Mouse (Mus musculus): ENCODE results near the gene Zfp362. TPM values are rescaled to one million over a fixed set of nuclear protein-coding genes. Genes with fewer than 3 reads are reported as not detected.

Zfp362 gene
- polyA plus RNA-seq (2015; fragmentation: Nextera tagmentation; extraction: Ambion mirVana) = 23.6 and 25.8 TPM in 2 replicates

DNA sequence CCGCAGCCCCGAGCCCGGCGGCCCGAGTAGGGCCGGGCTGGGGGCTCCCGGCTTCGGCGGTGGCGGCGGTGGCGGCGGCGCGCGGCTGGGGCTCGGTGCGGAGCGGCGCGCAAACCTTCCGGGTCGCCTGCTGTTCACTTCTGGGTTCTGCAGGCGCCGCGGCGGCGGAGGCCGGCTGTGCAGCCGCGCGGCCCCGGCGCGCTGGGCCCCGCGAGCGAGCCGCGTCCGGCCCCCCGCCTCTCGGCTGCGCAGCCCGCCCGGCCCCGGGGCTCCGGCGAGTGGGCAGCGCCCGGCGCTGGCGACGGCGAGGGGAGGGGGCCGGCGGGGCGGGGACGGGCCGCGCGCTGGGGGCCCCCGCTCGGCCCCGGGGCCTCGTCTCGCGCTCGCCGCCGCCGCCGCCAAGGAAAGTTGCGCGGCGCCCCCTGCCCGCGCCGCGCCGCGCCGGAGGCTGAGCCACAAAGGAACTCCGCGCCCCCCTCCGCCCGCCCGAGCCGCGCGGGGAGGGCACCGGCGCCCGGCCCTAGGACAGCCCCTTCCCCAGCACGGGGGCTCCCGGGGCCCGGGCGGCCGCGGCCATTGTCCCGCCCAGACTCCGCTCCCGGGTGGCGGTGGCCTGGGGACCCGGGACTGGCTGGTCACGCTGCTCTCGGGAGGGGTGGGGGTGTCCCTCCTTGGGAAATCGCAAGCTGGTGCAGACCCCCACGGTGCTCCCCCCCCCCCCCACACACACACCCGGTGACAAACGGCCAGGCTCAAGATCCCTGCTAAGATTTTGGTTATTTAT is at the start of gene Zfp362:
Gene Zfp362, minus strand, starts transcription at position 3 of the 784 bp plus-strand sequence.
- peak; percentile 71 for DNase-seq (ENCODE audit: low spot score)

DNA sequence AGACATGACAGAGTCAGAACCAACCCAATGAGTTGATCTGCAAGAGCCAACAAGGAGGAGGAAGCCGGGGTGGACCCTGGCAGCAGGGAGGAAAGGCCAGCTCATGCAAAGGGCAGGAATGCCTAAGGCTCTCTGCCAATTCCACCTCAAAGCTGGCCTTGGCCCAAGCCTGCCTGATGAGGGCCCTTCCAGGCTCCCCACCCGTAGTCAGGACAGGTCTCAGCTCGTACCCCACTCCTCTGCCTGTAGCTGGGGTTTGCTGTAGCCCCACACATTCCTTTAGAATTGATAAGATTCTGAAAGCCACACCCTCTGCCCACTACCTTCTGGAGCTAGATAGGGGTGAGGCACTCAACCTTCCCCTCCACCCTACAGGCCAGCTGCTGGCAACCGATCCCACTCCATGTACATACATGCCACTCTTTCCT is 49.8 kb upstream of the Zfp362 start:
- no peak for DNase-seq (ENCODE audit: low spot score)

DNA sequence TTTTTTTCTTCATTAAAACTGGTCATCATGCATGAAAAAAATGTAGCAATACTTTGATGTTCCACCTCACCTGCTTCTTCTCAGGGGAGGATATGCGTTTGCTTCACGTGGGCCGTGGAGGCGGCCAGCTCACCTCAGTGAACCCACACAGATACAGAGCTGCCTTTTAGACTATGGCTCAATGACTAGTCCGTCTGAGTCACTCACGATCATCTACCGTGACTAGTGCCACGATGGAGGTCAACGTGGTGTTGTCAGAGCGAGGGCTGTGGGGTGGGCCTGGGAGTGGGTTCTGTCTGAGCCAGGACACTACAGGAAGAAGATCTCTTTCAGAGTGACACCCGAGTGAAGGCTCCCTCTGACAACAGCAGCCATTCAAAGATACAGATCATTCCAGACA is 47.3 kb upstream of the Zfp362 start:
- DNase-seq (ENCODE audit: low spot score) = no peak

GRCm38 (mm10) chr4:128852266-128852887 is 46.5 kb upstream of the Zfp362 start:
- DNase-seq (ENCODE audit: low spot score) = no peak

DNA sequence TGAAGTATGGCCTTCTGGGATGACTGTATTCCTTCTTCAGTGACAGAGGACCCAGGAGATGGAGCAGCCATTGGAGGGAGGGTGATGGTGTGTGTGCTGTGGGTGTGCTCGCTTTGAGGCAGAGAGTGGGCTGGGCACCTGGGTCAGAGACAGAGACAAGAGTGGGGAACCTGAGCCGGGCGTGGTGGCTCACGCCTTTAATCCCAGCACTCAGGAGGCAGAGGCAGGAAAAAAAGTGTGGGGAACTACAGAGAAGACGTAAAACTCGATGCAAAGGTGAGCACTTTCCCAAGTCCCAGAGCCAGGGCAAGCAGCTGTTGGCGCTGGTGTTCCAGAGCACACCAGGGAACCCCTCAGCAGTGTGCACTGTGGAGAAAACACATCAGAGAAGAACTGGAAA is 43.8 kb upstream of the Zfp362 start:
- DNase-seq (ENCODE audit: low spot score) = no peak

- DNase-seq (ENCODE audit: low spot score) = no peak
Observed at GRCm38 (mm10) chr4:128848961-128849360, 43.1 kb upstream of the Zfp362 start.

DNA sequence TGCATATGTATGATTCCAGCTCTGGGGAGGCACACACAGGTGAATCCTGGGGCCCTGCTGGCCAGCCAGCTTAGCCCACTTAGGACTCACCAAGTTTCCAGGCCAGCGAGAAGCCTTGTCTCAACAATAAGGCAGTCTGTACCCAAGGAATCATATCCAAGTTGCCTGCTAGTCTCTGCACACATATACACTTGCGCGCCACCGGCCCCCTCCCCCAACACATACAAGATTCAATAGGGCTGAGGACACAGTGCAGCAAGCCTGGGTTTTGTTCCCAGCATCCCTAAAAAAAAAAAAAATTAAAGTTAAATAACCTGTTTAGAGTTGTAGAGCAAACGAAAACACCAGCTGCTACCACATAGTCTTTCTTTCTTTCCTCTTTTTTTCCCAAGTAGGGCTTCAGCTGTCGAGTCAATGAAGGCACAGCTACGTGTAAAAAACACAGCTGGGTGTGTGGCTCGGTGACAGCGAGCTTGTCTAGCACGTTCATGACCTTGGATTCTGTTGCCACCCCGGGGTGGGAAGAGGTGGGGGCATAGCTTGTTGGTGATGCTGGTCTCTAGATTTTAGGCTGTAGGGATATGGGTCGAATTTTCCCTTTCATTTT is 39.6 kb upstream of the Zfp362 start:
- DNase-seq (ENCODE audit: low spot score) = no peak

DNA sequence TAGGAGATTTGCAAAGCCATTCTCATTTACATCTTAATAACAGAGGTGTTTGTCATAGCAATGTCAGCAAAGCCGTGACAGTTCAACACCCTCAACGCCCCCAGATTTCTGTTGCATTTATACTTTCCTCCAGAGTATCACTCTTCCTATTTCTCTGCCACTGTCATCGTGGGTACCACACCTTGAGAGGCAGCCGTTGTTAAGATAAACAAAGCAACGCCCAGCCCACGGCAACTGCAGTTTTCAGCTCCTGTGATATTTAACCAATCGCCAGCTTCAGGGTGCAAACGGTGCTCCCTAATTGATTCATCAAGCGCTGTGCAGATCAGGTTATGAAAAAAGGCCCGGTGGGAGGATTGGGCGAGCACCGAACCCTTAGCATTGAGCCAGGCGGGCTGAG is 38.7 kb upstream of the Zfp362 start:
- no peak for DNase-seq (ENCODE audit: low spot score)

DNA sequence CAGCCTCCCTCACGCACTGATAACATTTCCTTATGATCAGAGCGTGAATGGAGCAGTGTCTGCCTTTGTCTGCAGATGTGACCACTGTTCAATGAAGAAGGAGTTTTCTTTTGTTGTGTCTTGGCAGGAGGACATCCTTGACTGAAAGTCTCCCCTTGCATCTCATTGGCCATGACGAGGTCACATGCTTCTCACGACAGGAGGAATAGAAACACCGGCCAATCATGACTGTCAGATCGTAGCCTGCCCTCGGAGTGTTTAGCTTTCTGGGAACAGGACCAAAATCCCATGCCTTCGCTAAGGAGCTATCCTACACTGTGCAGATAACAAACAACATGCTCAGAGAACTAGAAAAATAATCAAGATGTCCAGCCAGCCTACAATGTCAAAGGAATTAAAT is 35.4 kb upstream of the Zfp362 start:
- DNase-seq (ENCODE audit: low spot score) = no peak

- peak; percentile 9 for DNase-seq (ENCODE audit: low spot score)
Observed at GRCm38 (mm10) chr4:128839811-128840738, 34.2 kb upstream of the Zfp362 start.

GRCm38 (mm10) chr4:128838202-128838601 is 32.4 kb upstream of the Zfp362 start:
- DNase-seq (ENCODE audit: low spot score) = no peak

DNA sequence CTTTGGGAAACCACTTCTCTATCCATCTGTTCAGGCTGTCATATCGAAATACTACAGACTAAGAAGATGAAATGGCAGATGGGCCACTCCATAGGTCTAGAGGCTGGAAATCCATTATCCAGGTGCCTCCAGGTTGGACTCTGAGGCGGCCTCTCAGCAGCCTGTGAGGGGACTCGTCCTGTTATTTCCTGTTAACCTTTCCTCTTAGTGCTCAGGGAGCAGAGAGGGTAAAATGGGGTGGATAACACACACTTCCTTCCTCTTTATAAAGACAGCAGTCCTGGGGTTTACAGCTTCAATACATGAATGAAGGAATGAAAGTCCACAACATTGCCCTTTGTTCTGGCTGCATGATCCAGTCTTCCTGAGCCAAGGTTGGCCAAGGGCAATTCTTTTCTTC is 18.3 kb upstream of the Zfp362 start:
- no peak for DNase-seq (ENCODE audit: low spot score)

DNA sequence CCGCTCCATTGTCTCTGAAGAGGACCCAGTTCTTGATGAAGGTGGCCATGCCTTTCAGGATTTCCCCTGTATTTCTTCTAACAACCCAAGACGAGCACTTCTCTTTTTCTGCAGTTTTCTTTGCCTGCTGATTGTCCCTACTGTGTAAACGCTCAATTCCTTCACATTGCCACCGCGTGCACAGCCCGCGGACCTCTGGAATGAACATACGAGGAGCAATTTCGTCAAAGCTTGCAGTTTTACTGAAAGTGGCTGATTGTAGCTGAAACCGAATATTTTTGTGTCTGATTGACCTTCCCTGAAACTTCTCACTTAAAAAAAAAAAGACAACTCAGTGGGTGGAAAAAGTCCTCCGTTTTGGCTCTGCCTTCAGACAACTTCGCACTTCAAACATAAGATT is 14.7 kb upstream of the Zfp362 start:
- DNase-seq (ENCODE audit: low spot score) = no peak

DNA sequence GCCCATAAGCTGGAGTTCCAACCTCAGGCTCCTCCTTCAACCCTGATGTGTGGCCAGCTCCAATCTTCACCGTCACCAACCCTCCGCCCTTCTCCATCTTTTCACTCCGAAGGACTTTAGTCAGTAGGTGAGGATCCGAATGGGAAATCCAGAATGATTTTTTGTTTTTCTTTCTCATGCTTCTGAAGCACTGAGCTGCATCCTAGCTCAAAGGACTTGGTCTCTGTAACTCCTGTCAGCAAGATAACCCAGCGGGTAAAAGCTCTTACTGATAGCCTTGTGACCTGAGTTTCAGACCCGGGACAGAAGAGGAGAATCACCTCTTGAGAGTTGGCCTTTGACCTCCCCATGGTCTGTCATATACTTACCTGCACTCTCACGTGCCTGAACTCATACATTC is 11.2 kb upstream of the Zfp362 start:
- no peak for DNase-seq (ENCODE audit: low spot score)

DNA sequence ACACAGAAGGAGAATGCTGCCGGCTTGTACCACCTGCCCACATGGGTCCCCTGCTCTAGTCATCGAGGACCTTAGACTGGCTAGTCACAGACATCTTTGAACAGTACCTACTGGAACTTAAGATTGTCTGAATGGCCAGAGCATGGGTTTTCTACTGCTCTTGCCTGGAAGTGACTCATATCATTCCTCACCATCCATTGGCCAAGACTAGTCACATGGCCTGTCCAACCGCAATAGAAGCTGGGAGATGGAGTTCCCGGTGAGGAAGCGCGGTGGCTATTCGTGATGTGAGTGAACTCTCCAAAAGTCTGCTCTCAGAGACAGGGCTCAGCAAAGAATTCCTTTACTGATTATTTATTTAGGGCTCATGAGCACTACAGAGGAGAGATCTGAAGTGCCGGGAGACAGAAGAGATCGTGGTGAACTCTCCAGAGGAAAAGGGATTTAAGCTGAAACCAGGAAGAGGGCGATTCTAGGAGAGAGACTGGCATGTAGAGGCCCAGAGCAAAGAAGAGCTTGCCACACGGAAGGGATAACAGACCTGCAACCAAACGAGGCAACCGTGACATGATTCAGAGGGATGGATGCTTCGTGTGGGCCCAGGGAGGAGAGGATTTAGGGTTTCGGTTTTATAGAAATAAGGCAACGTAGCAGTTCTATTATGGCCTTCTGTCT is 5.7 kb upstream of the Zfp362 start:
- peak; percentile 77 for DNase-seq (ENCODE audit: low spot score)

GRCm38 (mm10) chr4:128806827-128807179 is 958 bp upstream of the Zfp362 start:
- peak; percentile 58 for DNase-seq (ENCODE audit: low spot score)

DNA sequence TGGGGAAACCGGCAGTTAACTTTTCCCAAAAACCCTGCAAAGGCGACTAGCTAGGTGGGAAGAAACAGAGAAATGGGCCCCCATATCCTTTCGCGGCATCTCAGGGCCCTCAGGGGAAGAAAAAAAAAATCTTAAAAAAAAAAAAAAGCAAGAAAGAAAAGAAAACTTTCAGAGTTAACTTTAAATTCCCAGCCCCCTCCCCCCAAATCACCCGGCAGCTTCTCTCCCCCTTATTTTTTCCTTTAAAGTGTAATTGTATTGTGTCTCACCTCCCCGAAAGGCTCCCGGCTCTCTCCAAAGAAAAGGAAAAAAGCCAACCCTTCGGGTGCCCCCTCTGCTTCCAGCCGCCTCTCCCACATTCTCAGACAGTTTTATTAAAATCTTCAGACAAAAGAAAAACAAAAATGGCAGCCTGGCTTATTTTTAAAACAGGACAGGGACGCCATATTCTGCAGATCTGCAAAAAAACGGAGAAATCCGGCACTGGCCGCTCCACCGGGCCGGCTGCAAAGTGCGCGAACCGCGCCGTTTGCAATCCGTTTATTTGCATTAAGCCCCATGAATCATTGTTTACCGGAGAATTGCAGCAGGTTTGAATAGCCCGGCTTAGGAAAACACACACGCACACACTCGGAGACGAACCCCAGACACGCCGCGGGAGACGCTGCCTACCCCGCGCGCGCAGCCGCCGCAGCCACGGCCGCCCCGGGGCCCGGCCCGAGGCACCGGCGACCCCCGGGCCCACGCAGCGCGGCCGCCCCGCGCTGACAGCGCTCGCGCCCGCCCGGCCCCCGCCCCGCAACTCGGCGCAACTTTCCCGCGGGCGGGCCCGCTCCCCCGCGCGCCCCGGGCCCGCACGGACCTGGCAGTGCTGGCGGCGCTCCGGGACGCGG is 449 bp downstream of the Zfp362 start:
- DNase-seq (ENCODE audit: low spot score) = peak; percentile 34

DNA sequence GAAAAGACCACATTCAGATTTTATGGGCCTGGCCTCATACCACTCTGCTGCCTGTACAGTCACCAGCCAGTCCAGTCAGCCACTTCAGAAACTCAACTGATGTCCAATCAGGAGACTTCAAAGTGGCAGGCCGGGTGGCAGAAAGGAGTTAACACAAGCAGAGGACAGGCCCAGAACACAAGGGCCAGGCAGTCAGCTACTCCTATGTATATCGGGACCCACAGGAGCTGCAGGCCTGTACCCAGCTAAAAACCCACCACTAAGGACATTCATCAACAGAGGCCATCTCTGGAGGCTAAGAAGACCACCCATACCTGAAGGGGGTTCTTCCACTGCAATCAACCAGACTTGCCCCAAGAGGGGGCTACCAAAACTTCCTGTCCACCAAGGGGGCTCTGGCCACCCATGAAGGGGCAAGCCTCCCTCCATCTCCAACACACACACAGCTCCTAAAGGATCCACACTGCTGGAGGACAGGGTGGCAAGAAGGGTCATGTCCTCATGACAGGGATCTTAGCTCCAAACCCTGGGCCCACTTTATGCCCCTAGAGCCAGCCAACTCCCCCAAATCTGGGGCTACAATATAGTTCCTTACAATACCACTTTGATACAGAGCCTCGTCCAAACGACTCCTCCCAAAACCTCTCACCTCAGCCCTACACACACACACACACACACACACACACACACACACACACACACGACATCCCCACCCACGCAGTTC is 1.3 kb downstream of the Zfp362 start:
- DNase-seq (ENCODE audit: low spot score) = peak; percentile 23

DNA sequence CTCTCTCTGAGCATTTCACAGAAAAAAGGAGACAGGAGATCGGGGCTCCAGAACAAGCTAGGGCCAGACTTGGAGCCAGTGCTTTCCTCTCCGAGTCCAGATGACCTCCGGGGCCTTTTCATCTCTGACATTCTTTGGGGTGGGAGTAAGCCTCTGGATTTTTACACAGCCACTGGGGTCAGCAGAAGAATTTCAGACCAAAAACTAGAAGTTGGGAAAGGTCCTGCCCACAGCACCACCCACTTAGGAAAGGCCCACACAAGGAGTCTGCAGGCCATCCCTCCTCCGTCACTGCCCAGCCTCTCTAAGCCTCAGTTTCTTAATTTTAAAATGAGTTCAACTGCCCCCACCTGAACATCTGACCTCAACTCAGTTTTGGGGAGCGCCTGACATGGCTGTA is 2.3 kb downstream of the Zfp362 start:
- no peak for DNase-seq (ENCODE audit: low spot score)
